Mouse (Mus musculus) induced T-regulatory cell, adult 2 months (primary cell): ENCODE data around the gene 0610012G03Rik.
"Not testable (repeated sequence)": the region's sequence is repeated elsewhere in the genome, so short reads cannot be mapped to it uniquely, and the experiment has no call there.

ENCODE experiments used
- DNase-seq: peaks from one replicate; pipeline ENCODE4 v3.0.0-alpha.2; 2012; ENCODE audit warnings: low read depth

Gene 0610012G03Rik

DNA sequence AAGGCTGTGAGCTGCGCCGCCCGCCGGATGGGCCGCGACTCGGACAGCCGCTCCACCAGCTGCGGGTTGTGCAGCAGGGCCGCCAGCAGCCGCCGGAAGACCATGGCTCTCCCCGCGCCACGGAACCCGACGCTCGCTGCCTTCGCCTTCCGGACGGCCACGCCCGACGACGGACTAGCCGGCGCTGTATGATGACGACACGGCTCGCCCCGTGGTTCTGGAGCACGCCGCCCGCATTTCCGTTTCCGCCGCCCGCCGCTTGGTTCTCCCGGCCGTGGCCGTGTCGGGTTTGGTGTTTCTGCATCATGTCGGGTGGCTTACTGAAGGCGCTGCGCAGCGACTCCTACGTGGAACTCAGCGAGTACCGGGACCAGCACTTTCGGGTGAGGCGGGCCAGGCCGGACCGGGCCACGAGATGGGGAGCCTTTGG, at the start of gene 0610012G03Rik, which contains the start of gene Ncbp2:
Gene 0610012G03Rik (minus strand): TSS at position 150 of the 430 bp plus-strand sequence.
Gene Ncbp2 (plus strand): TSS at position 169 of the 430 bp plus-strand sequence.
- peak; percentile 96 for DNase-seq

DNA sequence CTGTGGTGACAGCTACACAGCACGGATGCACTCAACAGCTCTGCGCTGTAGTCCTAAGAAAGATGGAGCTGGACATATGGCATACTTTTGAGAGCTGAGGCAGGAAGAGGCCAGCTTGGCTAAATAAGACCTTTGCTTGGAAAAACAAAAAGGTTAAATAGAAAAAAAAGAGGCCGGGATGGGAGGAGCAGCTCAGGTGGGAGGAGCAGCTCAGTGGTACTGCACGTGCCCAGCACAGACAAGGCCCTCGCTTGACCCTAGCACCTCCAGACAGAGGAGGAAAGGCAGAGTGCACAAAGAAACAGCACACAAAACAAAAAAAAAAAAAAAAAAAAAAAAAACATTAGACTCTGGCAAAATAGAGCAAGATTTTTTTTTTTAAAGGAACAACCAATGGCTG, 48.1 kb upstream of the 0610012G03Rik start:
- DNase-seq: no peak

- no peak for DNase-seq
Measured at GRCm38 (mm10) chr16:31993946-31994345, 45.7 kb upstream of the 0610012G03Rik start.

DNA sequence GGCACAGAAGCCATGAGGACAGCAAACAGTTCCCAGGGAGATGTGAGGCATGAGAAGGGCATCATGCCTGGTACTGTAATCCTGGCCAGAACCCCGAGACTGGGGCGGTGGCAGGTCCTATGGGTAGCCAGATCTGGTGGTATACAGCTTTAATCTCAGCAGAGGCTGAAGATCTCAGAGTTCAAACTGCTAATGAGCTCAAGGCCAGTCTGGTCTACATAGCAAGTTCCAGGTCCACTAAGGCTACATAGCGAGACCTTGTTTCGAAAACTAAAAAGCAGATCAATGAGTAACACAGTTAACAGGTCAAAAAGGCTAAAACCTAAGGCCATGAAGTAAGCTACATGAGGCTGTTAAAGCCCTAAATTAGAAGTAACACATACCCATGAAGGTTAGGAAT, 44.9 kb upstream of the 0610012G03Rik start:
- DNase-seq: no peak

GRCm38 (mm10) chr16:31992039-31992438, 43.7 kb upstream of the 0610012G03Rik start:
- peak; percentile 45 for DNase-seq

DNA sequence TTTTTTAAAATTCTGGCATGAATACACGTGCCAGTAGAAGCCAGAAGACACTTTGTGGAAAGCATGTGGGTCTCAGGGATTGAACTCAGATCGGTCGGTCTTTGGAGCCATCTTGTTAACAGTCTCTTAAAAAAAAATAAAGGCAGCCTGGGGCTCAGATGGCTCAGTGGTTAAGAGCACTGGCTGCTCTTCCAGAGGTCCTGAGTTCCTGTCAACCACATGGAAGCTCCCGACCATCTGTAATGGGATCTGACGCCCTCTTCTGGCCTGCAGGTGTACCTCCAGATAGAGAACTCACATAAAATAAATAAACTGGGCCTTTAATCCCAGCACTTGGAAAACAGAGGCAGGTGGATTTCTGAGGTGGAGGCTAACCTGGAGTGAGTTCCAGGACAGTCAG, 32.7 kb upstream of the 0610012G03Rik start:
- DNase-seq: no peak

- no peak for DNase-seq
Measured at GRCm38 (mm10) chr16:31979501-31979900, 31.2 kb upstream of the 0610012G03Rik start.

DNA sequence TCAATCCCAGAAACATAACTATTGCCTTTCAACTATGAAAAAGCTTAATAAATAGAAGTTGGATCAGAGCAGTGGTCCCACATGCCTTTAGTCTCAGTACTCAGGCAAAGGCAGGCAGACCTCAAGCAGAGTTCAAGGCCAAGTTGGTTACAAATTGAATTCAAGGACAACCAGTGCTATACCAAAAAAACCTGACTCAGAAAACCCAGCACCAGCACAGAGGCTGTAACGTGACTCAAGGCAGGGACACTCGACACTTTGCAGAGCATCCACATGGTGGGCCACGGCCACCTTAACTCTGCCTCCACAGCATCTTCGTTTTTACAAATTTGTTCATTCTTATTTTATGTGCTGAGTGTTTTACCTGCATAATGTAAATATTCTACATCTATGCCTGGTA, 27.0 kb upstream of the 0610012G03Rik start:
- DNase-seq: no peak

DNA sequence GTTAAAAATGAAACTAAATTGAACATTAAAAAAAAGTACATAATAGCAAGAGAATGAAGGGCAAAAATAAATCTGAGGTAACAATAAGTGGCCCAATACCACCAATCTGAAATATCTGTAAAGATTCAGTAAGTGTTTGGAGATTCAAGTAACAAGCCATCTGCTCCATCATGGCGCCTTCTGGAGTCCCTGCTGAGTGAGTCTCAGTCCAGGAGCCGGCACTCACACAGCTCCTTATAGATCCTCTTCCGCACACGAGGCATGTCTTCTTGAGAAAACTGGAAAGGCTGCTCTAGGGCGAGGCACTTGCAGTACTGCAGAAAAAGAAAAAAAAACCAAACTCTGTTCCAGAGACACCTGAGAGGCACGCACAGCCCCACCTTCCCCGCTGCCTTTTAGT, 14.9 kb upstream of the 0610012G03Rik start:
- no peak for DNase-seq

DNA sequence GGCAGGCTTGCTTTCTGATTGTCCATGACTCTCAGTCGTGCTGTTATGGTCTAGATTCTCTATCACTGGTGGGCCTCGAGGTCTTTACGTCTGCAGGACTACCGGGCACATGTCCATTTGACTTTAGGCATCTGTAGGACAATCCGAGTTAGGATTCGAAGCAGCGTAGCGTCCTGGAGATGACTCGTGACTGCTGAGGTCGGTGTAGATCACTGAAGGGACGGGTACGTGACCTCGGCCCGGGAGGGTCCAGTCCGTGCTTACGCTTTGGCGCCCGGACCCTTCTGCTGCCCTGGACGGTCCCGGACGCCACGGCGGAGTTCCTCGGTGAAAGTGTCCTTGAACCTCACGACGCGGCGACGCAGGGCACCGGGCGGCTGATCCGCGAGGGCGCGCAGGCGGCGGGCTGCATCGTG, 385 bp downstream of the 0610012G03Rik start:
- DNase-seq: no peak

GRCm38 (mm10) chr16:31947333-31947732, 961 bp downstream of the 0610012G03Rik start:
- no peak for DNase-seq

DNA sequence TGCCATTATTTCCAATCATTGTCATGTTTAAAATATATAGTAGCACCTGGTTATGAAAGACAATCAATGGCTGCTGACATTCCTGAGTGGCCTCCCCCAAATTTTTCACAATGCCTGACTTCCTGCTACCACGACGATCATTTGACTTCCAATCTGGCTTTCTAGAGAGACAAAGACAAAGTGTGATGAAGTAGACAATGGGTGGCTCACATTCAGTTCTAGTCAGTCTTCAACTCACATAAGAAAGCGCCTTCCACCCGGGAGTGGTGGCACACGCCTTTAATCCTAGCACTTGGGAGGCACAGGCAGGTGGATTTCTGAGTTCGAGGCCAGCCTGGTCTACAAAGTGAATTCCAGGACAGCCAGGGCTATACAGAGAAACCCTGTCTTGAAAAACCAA, 2.3 kb downstream of the 0610012G03Rik start:
- not testable (repeated sequence) for DNase-seq

DNA sequence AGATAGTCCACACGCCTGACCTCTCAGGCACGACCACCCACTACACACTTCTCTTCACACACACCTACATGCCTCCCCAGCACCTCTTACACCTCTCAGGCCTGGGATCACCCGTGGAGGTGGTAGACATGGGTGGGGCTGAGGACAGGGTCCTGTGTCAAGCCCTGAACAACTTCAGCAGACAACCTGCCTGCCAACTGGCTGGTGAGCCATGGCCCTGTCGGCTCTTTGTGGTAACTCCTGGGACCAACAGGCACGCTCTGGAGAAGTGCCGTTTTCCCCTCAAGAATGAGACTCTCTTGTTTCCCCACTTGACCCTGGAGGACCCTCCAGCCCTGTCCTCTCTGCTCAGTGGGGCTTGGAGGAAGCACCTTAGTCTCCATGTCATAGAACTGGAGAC, 2.9 kb downstream of the 0610012G03Rik start:
- DNase-seq: no peak

DNA sequence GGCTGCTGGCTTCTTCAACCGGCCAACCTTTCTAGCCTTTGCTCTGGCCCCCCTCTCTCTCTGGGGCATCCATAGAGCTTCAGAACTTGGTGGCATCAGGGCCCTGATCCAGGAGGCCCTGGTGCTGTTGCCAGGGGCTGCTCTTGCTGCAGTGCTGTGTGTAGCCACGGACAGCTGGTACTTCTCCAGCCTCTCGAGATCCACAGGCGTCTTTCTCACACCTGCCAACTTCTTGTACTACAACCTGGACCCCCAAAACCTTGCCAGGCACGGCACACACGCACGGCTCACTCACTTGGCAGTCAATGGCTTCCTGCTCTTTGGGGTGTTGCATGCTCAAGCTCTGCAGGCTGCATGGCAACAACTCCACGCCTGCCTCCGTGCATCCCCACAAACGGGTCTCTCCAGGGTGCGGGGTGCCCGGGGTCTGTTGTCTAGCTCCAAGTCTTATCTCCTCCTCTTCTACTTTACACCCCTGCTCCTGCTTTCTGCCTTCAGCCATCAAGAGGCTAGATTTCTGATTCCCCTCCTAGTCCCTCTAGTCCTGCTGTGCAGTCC, 3.5 kb downstream of the 0610012G03Rik start:
- no peak for DNase-seq

DNA sequence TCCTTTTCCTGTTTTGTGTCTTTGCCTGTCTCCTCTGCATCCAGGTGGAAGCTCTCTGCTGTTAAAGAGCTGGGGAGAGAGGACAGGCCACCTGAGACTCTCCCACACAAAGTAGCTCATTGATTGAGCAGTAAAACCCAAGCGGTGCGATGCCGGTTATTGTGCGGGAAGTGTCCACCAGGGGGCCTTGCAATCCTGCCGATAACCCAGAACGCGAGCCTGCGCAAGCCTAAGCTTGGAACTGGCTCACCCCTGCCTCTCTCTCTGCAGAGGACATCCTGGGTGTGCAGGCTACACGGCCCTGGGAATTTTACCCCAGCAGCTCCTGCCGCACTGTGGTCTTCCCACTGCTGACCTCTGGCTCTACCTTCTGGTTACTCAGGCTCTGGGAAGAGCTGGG, 4.3 kb downstream of the 0610012G03Rik start:
- peak; percentile 87 for DNase-seq

- DNase-seq: peak; percentile 38
Measured at GRCm38 (mm10) chr16:31940586-31940985, 7.7 kb downstream of the 0610012G03Rik start.

GRCm38 (mm10) chr16:31938856-31939255, 9.4 kb downstream of the 0610012G03Rik start:
- DNase-seq: no peak

GRCm38 (mm10) chr16:31936568-31936967, 11.7 kb downstream of the 0610012G03Rik start:
- DNase-seq: peak; percentile 36

DNA sequence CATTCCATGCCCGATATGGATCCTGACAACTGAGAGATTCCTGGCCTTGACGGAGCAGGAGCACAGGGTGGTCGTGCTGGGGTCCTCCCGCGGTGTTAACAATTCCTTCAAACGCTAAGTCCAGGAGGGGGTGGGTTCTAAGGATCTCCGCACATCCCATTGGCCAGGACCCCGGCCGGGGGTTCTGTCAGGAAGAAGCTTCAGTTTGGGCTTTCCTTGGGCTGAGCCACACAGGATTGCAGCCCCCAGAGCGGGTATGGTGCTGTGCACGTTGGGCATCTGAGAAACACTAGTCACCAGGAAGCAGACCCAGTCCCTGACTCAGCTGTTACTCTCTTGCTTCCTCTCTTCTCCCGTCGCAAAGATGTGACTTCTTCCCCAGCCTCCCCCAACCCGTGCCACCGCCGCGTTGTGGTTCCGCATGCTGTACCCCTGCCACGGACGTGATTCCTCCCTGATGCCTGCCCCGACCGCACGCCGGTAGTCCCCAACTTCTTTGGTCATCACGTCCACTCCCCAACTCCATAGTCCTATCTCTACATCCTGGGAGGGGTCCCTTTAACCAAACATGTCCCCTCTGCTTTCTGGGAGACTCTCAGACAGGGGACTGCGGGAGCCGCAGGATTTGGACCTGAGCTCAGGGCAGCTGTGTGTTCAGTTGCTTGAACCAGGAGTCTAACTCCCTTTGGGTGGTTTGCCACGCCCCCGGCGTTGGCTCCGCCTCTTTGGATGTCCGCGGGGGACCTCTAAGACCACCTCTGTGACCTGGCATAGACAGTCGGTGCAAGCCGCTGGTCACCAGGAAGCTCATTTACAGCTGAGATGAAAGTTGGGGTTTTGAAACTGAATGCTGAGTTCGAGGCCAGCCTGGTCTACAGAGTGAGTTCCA, 13.0 kb downstream of the 0610012G03Rik start:
- DNase-seq: peak; percentile 52

DNA sequence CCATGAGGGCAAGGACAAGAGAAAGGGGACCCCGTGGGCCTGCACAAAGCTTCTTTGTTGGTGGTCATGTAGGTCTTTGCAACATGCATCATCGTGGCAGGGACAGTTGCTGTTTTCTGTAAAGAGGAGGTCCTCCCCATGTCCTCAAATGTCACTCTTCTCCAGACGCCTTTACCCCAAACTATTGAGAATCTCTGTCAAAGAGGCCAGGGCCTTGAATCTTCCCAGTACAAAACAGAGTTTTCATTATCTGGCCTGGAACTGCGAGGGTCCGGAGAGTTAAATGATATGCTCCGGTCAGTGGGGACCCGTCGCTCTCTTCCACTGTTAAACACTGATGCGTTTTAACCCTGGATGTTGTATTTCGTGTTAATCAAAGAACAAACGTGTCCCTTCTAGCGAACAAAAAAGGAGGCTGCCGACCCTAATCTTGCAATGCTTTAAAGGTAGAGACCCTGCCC, 13.7 kb downstream of the 0610012G03Rik start:
- DNase-seq: peak; percentile 26

DNA sequence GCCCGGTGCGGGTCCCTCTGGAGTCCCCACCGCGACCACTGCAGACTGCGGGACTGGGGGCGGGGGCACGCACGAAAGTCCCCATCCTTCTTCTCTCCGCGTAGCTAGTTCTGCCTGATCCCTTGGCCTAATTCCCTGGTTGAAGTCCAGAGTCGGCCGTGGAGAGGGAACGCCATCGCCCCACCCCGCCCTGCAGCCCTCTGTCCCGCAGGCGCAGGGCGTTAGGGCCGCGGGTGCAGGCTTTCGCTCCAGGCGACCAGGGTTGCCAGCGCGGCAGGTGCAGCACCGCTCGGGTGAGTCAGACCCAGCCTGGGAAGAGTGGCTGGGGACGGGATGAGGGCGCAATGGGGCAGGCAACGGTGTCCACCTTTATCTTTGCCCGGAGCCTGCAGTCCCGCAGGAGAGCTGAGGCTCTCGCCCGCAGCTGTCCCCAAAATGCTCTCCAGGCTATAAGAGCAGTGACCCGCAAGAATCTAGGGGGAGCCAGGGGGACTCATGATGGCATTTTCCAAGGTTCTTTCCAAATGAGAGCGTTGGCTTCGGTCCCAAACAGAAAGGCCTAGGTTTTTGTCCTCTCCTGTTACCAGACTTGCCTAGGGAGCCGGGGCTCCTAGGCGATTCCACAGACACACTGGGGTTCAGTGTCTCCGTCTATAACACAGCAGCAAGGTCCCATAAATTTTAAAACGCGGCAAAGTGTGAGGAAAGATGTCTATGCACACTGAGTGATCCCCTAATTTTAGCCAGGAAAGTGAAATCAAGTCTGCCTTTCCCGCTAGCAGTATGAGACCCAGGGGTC, 14.3 kb downstream of the 0610012G03Rik start, which contains the start of gene Pigz:
Gene Pigz (plus strand): TSS at position 101 of the 799 bp plus-strand sequence.
- DNase-seq: peak; percentile 40
